Mouse (Mus musculus) adrenal gland, adult 8-10 months (tissue): ENCODE data around the gene Ndufaf3. TPM values are rescaled to one million over a fixed set of nuclear protein-coding genes. Genes with fewer than 3 reads are reported as not detected.
"Not testable (repeated sequence)": the region's sequence is repeated elsewhere in the genome, so short reads cannot be mapped to it uniquely, and the experiment has no call there.

Experiments
- DNase-seq: peaks from one replicate; pipeline ENCODE4 v3.0.0; 2022
- total RNA-seq, 4 experiments: library from RNA; stranded (reverse); gene quantifications; 2 replicates each; pipeline ENCODE4 v1.2.4; 2022

The Ndufaf3 gene
- 10 to 100 TPM; 60.1 to 76.1 (median 70.8) TPM for total RNA-seq

GRCm38 (mm10) chr9:108566815-108567776, at the start of gene Ndufaf3:
TSS of gene Ndufaf3 (minus strand) at chr9:108567434.
- peak; percentile 94 for DNase-seq

GRCm38 (mm10) chr9:108611488-108611887, 44.3 kb upstream of the Ndufaf3 start:
- no peak for DNase-seq

- DNase-seq = no peak
Observed at GRCm38 (mm10) chr9:108608889-108609288, 41.7 kb upstream of the Ndufaf3 start.

- DNase-seq = not testable (repeated sequence)
Observed at GRCm38 (mm10) chr9:108607929-108608328, 40.7 kb upstream of the Ndufaf3 start.

- DNase-seq = no peak
Observed at GRCm38 (mm10) chr9:108601986-108602385, 34.8 kb upstream of the Ndufaf3 start.

GRCm38 (mm10) chr9:108600011-108600410, 32.8 kb upstream of the Ndufaf3 start:
- no peak for DNase-seq

- no peak for DNase-seq
Observed at GRCm38 (mm10) chr9:108599021-108599566, 31.9 kb upstream of the Ndufaf3 start.

GRCm38 (mm10) chr9:108596998-108597764, 29.9 kb upstream of the Ndufaf3 start, which contains the start of gene P4htm:
TSS of gene P4htm (minus strand) at chr9:108597667.
- DNase-seq = peak; percentile 38

- DNase-seq = no peak
Observed at GRCm38 (mm10) chr9:108594354-108594753, 27.1 kb upstream of the Ndufaf3 start.

GRCm38 (mm10) chr9:108591462-108591861, 24.2 kb upstream of the Ndufaf3 start:
- DNase-seq = no peak

- no peak for DNase-seq
Observed at GRCm38 (mm10) chr9:108589229-108589628, 22.0 kb upstream of the Ndufaf3 start.

- DNase-seq = peak; percentile 64
Observed at GRCm38 (mm10) chr9:108587571-108588180, 20.4 kb upstream of the Ndufaf3 start.

- peak; percentile 60 for DNase-seq
Observed at GRCm38 (mm10) chr9:108579344-108579690, 12.1 kb upstream of the Ndufaf3 start.

- peak; percentile 95 for DNase-seq
Observed at GRCm38 (mm10) chr9:108578545-108579343, 11.5 kb upstream of the Ndufaf3 start, which contains the start of gene Wdr6. TSS of gene Wdr6 (minus strand) at chr9:108578739.

GRCm38 (mm10) chr9:108577934-108578544, 10.8 kb upstream of the Ndufaf3 start:
- peak; percentile 54 for DNase-seq

- no peak for DNase-seq
Observed at GRCm38 (mm10) chr9:108577025-108577424, 9.8 kb upstream of the Ndufaf3 start.

- DNase-seq = no peak
Observed at GRCm38 (mm10) chr9:108575321-108576297, 8.4 kb upstream of the Ndufaf3 start.

- DNase-seq = no peak
Observed at GRCm38 (mm10) chr9:108574921-108575320, 7.7 kb upstream of the Ndufaf3 start.

- no peak for DNase-seq
Observed at GRCm38 (mm10) chr9:108573774-108574690, 6.8 kb upstream of the Ndufaf3 start.
